Mouse (Mus musculus) heart, postnatal 4 days (tissue): Measurements from ENCODE around the gene Grin2a. TPM values are rescaled to one million over a fixed set of nuclear protein-coding genes. Genes with fewer than 3 reads are reported as not detected.
"Not testable (repeated sequence)": the region's sequence is repeated elsewhere in the genome, so short reads cannot be mapped to it uniquely, and the experiment has no call there.

Experiments
- DNase-seq: peaks from one replicate; pipeline ENCODE4 v3.0.0; 2021
- total RNA-seq, 2 experiments: library from RNA; stranded (reverse); gene quantifications; 2 replicates each; pipeline ENCODE4 v1.2.3; 2021

Gene Grin2a
- total RNA-seq, 2 experiments from 2014 or later = 0.54 to 0.62 TPM

DNA sequence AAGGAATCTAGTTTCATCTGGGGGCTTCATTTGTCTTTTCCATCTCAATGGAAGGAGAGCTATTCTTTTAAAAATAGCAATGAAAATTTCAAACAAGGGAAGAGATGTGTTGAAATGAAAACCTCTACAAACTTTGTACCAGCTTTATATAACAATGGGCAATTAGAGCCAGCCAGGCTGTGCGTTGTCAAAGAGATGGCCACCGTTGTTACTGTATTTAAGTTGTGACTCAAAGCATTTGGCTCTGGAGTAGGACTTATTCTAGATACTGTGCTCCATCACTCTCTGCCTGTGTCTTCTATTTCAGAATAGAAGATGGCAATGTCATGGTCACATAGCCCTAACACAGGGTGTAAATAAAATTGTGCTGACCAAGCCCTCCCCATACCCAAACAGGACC lies 371.0 kb downstream of the Grin2a start:
- DNase-seq = no peak

DNA sequence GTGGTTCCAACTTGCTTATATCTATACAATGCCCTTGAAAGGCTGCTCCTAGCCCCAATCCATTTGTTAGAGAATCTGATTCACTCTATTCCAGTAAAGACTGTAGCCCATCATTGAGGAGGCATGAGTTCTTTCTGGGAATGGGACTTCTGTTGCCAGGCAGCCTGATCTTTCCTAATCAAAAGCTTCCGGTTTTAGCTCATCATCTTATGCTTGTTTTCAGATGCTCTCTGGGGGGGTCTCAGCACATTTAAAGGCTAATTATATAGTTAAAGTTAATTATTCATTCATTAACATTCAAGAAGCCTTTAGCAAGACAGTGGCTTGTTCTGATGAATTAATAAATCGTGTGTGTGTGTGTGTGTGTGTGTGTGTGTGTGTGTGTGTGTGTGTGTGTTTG lies 377.2 kb downstream of the Grin2a start:
- DNase-seq = no peak

DNA sequence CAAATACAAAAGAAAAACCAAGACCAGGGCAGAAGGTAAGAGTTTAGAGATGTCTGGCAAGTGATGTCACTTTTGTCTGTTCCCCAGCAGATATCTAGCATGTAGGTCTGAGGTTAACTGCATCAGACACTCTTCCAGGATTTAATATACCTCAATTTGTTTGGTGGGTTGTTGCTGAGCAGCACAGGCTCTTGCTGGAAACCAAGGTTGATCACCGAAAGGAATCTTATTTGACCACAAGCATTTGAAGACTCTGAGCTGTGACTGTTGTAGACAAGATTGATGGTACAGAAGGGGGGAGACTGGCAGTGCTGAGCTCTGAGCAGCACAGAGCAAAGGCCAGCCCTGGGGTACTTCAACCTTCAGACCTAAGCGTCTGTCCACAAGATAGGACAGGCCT lies 378.1 kb downstream of the Grin2a start:
- no peak for DNase-seq

DNA sequence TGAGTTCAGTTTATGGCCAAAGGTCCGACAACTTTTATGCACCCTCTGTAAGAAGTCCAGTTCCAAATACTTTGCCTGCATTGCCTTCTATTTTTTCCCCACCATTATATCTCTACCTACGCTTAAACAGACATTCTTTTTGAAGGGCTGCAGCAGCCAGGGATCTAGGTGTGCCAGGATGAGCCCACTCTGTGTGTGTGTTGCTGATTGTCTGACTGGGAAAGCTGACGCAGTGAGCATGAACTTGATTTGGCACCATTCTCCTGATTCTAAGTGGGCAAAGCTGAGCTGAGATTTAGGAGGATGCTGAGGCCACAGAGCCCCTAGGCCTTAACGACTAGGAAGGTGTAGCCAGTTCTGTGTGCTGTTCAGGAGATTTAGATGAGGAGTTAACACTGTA lies 378.6 kb downstream of the Grin2a start:
- DNase-seq = no peak

DNA sequence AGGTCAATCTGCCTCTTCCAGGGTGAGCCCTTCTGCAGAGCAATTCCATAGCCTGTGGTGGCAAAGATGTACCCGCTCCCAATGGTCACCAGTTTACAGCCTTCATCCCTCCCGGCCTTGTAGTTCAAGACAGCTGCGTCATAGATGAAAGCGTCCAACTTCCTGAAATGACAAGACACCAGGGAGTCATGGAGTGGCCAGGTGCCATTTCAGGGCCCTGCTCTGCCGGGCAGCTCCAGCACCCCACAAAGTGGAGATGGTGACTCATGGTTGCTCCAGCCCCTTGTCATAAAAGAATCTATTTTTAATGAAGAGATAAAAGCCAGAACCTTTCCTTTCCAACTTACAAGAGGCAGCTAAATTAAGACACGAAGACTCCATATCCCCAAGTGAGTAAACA lies 382.8 kb downstream of the Grin2a start:
- not testable (repeated sequence) for DNase-seq

DNA sequence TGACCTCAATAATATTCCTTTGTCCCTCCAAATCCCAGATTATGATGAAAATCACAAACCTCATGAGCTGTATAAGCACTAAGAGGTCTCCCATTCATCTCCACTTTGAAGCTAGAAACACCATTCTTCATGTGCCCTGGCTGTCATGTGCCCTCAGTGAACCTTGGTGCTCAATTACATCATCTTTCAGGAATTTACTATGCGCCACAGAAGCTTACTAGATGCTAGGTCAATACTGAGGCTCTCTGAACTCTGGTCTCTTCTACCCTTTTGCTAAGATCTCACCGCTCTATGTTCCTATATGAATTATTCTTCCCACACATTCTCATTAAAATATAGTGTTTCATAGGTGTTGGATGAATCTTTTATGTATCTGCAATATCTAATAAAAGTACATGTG lies 387.9 kb downstream of the Grin2a start:
- DNase-seq = no peak

DNA sequence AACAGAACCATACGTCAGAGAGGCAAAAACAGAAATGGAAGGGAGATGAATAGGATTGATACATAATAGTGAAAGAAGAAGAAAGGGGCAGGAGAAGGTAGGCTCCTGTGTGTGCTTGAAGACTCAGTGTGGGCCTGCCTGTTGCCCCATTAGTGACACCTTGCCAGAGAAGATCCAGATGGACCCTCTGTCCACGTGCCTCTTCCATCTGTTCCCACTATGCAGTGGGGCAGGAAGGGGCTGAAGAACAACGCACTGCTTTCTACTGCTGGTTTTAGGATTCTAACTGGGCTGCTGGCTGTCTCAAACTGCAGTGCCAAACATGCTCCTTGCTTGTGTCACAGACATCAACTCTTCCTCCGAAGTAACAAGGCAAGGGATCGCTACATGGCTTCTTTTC lies 391.4 kb downstream of the Grin2a start:
- no peak for DNase-seq

DNA sequence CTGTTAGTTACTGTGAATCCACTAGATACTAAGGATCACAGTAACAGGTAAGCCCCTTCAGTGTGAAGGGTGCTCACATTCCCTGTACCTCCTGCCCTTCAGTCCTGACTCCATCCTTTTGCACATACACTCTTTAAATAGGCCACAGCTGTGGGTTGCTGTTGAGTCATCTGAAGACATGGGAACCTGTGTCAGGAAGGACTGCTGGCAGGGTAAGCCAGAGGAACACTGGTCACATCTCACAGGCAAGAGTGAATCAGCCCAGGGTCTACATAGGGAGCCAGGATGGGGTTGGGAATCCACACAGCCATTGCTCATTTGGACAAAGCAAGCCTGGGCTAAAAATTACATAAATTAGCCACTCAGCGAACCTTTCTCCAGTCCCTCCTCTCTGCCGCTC lies 392.8 kb downstream of the Grin2a start:
- no peak for DNase-seq

DNA sequence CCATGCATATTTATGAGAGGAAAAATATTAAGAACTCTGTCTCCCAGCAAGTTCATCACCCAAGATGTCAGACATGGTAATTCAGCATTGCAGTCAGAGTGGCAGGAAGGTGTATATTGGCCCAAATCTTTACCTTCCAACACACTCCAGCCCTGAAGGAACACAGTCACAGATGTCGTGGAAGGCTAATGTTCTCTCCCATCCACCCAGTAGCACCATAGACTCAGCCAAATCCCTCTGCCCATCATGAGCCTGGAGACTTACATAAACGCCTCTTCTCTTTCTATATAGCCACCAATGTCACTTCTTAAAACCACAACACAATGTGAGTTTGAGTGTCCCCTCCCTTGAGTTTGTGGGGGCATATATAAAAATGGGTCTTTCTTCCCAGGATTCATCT lies 406.2 kb downstream of the Grin2a start:
- DNase-seq = no peak

DNA sequence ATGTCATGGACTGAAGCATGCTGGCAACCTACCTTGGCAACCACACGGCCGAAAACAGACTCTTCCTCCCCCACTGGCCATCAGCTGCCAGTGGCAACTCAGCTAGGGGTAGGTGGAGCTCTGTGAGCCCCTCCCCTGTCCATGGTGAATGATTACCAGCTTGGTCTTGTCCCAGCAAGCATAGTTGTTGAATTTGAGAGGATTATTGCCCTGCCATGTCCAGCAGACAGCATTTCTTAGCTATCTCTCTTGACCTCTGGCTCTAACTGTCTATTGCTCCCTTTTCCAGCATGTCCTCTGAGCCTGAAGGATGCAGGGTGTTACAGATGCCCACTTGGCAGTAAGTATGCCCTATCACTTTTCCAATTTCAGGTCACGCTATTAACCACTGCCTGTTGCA lies 406.9 kb downstream of the Grin2a start:
- DNase-seq = no peak

DNA sequence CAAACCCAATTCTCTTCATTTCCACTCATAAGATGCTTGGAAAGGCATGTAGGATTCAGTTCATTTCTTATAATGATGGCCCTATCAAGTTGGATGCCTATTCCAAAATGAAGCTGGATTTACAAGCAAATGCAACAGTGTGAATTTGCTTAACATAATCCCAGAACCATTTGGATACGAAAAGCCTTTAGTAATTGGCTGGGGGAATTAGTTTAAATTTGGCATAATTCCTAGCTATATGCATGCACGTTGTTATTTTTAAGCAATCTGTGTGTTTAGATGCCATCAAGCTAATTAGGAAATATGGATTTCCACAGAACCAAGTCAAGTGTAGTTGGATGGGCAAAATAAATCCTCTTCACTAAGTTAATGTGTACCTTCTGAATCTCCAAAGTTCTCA lies 411.4 kb downstream of the Grin2a start:
- DNase-seq = no peak

DNA sequence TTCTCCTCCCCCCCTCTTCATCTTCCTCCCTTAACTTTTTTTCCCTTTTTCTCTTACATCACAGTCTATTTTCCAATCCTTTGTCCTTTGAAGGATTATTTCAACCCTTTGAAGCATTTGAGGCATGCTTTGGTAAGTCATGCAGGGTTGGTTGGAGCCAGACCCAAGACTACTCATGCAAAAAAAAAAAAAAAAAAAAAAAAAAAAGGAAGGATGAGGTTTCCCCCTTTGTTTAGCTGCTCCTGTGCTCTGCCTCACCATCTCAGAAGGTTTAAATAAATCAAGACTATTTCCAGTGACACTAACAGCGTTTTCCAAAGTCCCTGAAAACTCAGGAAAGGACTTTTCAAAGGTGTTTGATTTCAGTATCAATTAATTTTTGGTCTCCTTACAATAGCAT lies 423.6 kb downstream of the Grin2a start:
- DNase-seq = no peak

DNA sequence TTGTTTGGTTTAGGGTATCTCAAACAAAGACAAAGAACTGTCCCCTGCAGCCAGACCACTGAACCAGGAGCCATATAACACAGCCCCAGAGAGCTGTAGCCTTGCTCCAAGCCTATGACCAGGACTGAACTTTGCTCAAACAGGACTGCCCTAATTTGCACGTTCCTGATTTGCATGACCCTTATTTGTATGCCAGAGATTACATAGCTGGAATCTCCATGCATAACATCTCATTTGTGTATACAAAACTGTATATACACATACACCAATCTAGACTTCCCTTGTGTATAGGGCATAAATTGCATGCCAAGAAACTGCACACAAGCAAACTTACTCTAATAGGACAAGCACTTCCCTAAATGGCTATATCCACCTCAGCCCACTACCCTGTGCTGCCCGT lies 428.1 kb downstream of the Grin2a start:
- DNase-seq = no peak

DNA sequence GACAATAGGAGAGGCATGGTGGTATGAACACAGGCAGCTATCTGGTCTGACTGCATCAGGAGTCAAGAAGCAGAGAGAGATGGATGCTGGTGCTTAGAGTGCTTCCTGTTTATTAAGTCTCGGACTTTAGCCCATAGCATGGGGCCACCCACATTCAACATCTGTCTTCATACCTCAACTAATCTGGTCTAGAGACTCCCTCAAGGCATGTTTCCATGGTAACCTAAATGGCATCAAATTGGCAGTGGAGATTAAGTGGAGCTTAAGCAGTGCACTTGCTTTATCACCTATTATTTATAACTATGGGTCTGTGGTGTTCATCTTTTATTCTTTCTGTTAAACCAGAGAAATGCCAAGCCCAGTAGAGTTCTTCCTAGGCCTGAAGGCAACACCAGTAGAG lies 433.5 kb downstream of the Grin2a start:
- DNase-seq = no peak

DNA sequence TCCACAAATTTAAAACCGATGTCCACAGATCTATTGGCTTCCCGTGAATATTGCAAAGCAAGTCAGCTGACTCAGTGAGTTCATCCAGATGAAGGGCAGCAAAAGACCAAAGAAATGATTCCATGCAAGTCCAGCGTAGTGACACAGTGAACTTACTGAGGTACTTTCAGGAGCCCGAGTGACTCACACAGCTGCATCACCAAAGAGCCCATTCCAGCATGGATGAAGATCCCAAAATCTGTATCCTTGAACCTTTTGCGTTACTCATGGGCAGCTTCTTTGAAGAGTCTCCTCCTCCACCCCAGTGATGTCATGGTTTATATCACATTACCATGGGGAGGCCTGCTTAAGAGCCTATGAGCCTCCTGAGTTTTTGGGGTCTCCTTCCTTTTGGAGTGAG lies 460.2 kb downstream of the Grin2a start:
- DNase-seq = no peak

DNA sequence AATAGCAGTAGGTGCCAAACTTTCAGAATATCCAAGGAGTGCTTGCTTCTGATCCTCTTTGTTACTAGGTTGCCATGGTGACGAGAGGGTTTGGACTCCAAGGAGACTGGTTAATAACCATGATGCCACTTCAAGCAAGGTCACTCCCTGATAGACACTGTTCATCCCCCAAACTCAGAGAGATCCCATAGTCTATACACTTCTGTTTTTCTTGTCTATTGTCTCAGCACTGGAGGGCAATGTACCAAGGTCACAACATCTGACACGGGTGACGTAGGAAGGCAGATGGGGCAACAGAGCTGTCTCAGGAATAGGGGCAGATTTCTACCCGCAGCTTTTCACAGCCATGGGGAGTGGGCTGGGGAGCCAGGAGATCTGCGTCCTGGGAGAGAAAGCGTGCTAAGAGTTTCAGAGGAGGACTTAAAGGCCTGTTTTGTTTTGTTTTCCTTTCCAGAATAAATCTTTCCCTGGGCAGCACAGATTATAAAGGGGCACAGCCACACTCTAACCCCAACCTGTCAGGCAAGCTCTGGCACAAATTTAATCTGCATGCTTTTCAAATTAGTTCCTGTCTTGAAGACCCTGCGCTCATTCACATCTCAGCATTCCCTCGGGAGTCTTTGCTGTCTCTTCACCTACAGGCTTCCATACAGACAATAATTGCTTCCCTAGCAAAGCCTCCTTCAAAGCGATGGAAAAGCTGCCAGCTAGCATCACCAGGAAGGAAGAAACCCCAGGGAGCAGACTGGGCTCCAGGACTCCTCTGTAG lies 461.6 kb downstream of the Grin2a start:
- DNase-seq = no peak

DNA sequence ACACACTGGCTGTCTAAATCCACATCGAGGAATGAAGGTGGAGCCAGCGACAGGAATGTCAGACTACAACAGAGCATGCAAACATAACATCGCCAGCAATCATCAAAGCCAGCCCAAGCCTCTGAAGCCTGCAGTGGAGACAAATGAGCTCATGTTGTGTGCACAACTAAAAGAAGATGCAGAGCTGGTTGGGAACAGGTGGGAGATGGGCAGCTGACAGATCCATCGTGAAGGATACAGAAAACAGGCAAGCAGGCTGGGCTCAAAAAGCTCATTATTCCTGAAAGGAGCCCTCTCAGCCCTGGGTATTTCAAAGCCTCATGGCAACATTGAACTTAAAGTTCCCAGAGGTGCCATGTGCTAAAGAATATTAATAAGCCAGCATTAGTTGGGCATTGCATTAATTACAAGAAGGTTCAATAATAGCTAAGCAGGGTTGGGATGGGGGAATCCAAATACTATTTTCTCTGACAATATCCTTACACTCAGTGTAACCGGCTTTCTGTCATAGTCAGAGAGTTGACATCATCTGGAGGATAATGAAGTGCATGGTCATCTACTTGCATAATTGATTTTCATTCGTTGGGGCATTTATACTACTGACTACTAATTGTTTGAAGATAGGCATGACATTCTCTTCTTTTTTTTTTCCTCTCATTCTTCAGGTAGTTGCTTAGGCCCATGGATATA lies 462.4 kb downstream of the Grin2a start:
- DNase-seq = no peak

DNA sequence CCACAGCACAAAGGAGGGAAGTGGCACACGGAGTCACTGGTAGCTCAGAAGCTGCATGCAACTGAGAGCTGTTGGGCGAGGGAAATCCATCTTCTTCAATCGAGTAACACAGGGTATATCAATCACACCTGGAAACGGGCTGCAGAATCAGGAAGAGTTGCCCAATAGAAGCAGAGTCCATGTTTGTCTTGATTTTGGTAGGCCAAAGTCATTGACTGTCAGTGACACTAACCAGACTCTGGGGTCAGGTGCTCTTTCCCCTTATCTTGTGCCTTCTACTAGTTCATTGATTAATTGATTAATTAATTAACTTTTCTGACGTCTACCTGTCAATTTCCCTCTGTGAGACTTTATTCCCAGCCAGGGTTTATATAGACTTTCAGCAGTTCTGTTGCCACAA lies 468.1 kb downstream of the Grin2a start:
- no peak for DNase-seq

DNA sequence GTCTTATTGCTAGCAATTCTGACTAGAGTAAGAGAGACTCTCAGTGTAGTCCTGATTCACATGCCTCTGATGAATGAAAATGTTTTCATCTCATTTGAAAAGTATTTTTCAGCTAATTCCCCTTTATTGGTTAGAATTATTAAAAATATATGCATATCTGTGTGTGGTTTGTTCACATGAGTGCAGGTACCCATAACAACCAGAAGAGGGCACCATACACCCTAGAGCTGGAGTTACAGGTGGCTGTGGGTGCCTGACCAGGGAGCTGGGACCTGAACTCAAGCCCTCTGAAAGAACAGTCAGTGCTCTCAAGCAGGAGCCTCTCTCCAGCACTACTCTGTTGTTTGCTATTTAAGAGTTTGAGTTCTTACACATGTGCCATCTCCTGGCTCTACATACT lies 472.0 kb downstream of the Grin2a start:
- no peak for DNase-seq

Other genes with a start within 250 kb of the Grin2a start
- gene Rpl39l, start 174.7 kb upstream of the Grin2a start, total RNA-seq = not detected
- under 1 TPM; 0.36 to 0.52 TPM for gene Atf7ip2, start 197.2 kb upstream of the Grin2a start, total RNA-seq